Mouse (Mus musculus) G1E-ER4 (cell line): ENCODE results near the gene Pex11b. TPM values are rescaled to one million over a fixed set of nuclear protein-coding genes. Genes with fewer than 3 reads are reported as not detected.

Experiments used
- GATA1 ChIP-seq: IDR thresholded peaks from one replicate; pipeline ENCODE4 v1.8.0; 2012; ENCODE audit warnings: low read length, inconsistent platforms
- polyA plus RNA-seq: library from polyadenylated mRNA; stranded (reverse); fragments of >175 nt; gene quantifications from 2 replicates; pipeline ENCODE4 v1.2.3, GENCODE M21; 2012

Gene Pex11b
- 3.1 and 4.7 TPM in 2 replicates for polyA plus RNA-seq

DNA sequence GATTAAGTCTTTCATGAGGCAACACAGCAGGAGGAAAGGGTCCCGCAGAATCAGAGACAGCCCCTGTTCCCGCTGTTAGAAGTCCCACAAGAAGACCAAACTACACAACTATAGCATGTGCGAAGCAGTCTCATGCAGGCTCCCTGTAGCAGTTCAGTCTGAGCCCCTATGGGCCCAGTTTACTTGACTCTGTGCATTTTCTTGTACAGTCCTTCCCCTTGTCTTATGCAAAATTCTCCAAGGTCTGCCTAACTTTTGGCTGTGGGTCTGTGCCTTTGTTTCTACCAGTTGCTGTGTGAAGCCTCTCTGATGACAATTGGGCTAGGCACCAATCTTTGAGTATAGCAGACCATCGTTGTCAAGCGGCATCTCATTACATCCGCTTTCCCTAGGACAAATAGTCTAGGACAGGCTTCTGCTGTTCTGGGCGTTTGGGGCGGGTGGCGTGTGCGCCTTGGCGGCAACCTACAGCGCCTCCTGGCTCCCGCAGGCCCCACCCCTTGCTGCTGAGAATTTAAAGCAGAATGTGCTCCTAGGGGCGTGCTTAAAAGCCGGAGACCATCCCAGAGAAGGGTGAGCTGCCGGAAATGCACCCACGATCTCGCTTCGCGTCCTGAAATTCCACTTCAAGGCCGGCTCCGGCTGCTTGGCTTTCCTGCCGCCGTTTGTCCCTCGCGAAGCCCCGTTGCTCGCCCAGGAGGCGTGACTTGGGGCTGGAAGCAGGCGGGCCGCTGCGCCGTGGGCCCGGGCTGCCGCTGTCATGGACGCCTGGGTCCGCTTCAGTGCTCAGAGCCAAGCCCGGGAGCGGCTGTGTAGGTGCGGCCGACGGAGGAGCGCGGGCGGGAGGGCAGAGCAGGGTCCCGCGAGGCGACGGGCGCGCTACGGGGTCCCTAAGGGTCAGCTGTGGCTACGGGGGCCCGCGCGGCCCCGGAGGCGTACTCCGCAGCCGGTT, at the start of gene Pex11b, which contains the start of gene Gm42957:
Gene Pex11b (plus strand): TSS at position 449 of the 952 bp plus-strand sequence.
Gene Gm42957 (plus strand): TSS at position 547 of the 952 bp plus-strand sequence.
- TF ChIP-seq GATA1, result no peak

DNA sequence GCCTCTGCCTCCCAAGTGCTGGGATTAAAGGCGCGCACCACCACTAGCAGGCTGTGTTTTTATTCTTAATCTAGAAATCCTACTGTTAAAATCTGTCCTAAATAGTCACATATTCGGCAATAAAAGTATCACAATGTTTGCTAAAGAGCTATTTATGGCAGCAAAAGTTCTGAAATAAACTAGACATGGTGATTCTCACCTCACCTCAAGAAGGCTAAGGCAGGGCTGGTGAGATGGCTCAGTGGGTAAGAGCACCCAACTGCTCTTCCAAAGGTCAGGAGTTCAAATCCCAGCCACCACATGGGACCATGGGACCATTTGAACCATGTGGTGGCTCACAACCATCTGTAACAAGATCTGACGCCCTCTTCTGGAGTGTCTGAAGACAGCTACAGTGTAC, 44.5 kb upstream of the Pex11b start:
- TF ChIP-seq GATA1, result no peak

DNA sequence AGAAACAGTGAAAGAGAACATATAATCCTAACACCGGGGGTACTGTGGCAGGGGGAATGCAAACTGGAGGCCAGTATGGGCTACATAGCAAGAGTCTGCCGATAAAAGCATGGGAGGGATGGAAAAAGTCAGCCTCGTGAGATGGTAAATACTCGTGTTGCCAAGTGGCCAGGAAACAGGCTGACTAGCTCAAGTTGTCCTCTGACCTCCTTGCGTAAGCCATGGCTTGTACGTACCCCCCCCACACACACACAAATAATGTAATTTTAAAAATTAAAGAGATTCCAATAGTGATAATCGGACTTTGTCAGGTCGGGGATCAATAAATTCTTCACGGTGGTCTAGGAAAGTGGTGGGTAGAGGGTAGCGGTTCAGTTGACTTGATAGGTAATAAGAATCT, 41.8 kb upstream of the Pex11b start:
- TF ChIP-seq GATA1, result no peak

DNA sequence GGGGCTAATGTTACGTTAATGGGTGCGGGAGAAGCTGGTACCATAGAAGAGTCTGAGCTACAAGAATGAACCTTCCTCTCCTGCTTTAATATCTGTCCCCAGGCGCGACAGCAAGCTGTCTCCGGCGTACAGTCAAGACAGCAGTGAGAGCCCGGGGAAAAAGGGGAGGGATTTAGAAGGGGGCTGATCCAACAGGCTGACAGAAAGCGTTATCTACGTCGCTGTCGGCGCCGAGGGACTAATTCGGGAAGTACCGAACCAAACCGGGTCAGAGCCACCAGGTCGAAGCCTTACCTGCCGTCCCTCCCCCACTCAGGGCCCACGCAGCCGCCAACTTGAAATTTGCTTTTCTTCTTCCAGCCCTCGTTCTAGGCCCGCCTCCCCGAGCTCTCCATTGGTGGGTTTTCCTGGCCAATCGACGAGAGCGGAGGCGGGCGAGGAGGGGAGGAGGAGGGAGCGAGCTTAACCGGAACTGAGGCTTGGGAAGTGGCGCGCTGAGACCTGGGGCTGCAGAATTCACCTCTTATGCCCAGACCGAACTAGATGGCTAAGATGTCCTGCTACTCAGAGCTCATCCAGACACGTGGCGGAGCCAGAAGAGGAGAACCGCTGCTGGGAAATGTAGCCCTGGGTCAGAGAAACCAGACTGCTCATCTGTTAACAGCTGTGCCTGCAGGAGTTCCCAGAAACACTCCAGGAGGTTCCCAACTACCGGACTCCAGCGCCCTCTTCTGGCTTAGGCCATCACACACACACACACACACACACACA, 41.2 kb upstream of the Pex11b start, which contains the start of gene Polr3gl:
Gene Polr3gl (minus strand): TSS at position 392 of the 771 bp plus-strand sequence.
- no peak for TF ChIP-seq GATA1

DNA sequence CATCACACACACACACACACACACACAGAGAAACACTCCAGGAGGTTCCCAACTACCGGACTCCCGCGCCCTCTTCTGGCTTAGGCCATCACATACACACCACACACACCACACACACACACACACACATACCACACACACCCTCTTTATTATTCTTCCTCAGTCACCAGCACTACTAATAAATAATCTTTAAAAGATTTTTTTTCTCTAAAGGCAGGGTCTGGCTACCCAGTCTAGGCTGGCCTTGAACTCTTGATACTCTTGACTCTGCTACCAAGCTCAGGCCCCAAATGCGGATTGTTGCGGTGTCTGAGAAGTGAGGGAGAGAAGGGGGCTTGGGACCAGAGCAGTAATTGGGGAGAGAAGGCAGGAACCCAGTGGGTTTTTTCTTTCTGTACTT, 40.3 kb upstream of the Pex11b start:
- TF ChIP-seq GATA1, result no peak

DNA sequence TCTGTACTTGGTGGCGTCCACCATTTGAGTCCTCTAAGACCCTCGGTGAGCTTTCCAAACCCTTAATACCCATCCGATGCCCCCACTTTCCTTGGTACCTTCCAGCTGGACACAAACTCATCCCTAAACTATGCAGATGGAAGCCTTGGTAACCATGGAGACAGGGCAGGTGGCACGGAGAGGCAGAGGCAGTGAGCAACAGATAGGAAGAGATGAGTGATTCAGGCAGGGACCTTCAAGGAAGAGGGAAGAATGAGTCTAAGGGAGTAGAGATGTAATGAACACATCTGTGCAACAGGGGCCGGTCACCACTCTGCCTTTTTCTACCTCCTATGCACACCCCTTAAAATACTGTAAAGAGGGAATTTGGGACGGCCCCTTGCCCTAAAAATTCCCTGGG, 39.5 kb upstream of the Pex11b start:
- TF ChIP-seq GATA1, result no peak

DNA sequence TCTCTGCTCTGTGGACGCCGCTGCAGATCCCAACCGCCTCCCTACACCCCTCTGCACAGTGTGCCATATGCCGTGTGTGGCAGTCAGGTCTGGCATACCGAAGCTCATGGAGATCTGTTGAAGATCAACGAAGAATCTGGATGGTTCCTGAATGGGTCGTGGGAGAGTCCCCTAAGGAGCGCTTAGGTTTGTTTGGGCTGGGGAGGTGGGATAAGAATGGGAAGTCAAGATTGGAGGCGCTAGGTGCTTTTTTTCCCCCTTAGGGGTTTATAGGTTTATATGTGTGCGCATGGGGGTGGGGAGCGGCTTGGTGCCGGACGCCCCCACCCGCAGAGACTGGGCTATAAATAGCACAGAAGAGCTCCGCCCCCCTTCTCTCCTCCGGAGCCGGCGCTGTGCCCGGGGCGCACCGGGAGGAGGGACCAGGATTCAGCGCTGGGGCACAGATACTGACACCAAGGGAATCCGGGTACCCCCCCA, 38.9 kb upstream of the Pex11b start, which contains the start of gene Ankrd34a:
Gene Ankrd34a (plus strand): TSS at position 409 of the 480 bp plus-strand sequence.
- no peak for TF ChIP-seq GATA1

DNA sequence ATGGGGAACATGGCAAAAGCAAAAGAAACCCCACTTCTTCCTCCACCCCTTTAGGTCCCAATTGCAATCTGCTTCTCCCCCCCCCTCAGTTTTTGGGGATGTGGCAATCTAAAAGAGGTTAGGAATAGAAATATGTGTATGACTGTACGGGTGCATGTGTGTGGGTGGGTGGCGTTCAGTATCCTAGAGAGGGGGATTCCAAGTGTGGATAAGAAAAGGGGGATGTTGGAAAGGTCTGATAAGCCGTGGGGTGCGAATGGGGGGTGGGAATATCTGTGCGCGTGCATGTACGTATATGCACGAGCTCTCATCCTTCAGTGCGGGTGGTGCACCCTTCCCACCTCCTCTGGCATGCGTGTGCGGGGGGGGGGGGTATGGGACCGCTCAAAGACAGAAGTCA, 38.3 kb upstream of the Pex11b start:
- no peak for TF ChIP-seq GATA1

DNA sequence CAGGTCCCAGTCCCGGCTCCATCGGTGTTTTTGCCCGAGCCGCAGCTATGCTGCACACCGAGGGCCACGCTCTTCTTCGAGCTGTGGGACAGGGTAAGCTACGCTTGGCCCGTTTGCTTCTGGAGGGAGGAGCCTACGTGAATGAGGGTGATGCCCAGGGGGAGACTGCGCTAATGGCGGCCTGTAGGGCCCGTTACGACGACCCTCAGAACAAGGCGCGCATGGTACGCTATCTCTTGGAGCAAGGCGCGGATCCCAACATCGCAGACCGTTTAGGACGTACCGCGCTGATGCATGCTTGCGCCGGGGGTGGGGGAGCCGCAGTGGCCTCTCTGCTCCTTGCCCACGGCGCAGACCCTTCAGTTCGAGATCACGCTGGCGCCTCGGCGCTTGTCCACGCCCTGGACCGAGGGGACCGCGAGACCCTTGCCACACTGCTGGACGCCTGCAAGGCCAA, 37.7 kb upstream of the Pex11b start:
- TF ChIP-seq GATA1, result no peak

DNA sequence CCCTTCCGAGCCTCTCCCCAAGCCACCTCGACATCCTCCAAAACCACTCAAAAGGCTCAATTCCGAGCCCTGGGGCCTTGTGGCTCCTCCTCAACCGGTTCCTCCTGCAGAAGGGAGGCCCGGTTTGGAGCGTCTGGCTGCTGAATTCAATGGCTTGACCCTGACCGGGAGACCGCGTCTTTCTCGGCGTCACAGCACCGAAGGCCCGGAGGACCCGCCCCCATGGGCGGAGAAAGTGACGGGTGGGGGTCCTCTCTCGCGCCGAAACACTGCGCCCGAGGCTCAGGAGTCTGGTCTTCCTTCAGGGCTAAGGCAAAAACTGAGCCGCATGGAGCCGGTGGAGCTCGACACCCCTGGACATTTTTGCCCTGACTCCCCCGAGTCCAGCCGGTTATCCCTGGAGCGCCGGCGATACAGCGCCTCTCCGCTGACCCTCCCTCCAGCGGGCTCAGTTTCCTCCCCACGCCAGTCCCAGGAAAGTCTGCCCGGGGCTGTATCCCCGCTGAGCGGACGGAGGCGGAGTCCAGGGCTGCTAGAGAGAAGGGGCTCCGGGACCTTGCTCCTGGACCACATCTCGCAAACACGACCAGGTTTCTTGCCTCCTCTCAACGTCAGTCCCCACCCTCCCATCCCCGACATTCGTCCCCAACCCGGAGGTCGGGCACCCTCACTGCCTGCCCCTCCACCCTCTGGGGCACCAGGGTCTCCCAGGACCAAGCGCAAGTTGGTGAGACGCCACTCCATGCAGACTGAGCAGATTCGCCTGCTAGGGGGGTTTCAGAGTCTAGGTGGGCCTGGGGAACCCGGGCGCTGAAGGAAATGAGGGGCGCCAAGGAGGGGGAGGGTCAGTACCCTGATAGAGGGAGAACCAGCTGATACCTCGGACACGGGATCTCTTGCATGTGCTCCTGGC, 36.8 kb upstream of the Pex11b start:
- no peak for TF ChIP-seq GATA1

DNA sequence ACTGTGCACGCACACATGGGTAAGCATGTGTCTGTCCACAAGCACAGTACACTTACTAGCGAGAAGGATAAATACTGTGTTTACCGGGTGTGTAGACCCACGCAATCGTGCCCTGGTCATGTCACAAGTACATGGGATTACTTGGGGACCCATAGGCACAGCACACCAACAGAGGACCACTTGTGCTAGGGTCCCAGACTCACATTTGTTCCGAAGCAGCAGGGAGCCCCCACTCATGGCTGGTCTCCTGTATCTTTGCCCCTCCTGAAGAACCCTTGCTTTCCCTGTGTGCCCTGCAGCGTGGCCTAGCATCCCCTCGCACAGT, 36.1 kb upstream of the Pex11b start:
- no peak for TF ChIP-seq GATA1

DNA sequence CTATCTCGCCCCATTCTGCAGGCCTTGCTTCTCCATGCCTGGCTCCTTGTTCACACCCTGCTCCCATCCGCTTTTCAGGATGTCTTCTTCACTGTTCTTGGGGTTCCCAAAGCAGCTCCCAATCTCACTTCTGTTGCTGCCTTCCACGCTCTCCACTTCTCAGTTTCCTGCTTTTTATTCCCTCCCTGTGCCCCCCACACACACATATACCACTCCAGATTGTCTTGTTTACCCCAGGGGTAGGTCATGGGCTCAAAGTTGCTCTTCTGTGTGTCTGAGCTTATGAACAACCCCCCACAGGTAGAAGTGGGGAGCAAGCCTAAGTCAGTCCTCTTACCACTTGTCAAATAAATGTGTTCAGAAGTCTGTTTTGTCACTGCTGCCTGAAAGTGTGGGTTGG, 35.8 kb upstream of the Pex11b start:
- no peak for TF ChIP-seq GATA1

DNA sequence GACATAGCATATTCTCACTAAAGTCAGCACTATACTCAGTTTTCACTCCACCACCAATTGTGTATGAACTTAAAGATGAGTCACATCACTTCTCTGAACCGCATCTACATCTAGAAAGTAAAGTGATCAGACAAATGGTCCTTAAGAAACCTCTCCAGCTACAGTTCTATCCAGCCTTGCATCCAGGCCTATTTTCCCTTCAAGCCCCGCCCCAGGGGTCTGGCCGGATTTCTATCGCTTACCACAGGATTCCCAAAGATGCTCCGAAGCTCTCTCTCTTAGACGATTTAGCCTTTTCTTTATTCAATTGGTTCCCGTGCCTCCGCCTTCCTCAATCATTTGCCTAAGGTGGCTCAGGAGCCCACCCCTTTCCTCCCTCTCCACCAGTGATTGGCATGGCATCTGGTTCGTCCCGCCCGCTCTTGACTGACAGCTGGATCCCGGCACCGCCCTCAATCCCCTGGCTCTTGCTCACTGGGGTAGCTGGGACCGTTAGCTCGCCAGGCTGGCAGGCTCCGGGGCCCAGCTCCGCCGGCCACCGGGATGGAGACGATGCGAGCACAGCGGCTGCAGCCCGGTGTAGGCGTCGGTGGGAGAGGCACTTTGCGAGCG, 34.4 kb upstream of the Pex11b start, which contains the start of gene Lix1l:
Gene Lix1l (plus strand): TSS at position 511 of the 612 bp plus-strand sequence.
- TF ChIP-seq GATA1, result no peak

DNA sequence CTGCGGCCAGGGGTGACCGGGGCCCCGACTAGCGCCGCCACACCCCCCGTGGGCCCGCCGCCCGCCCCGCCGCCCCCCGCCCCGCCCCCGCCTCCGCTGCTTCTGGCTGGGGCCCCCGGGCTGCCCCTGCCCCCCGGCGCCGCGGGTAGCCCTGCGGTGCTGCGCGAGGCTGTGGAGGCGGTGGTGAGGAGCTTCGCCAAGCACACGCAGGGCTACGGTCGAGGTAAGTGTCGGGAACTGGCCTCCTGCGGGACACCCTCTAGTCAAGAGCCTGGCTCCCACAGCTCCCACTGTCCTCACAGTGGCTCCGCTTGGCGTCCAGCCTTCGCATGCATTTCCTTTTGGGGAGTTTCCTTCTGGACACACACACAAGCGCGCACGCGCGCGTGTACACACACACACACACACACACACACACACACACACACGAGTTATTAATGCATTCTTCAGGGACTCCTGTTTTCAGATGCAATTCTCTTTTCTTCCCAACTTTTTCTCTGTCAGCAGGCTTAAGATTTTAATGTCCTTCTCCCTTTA, 33.9 kb upstream of the Pex11b start:
- TF ChIP-seq GATA1, result no peak
